Mouse (Mus musculus): ENCODE results near the gene Erp27. TPM values are rescaled to one million over a fixed set of nuclear protein-coding genes. Genes with fewer than 3 reads are reported as not detected.

Erp27 gene
- polyA plus RNA-seq, 1 experiment from 2014 or later = not detected

GRCm38 (mm10) chr6:136915721-136916395 is 6.1 kb downstream of the Erp27 start:
- no peak overlapping the region for H3K9ac ChIP-seq (replicated peaks; ENCODE audit: low read depth, low read length)
- no peak for ATAC-seq (ENCODE audit: low read depth)
- H3K27ac ChIP-seq (ENCODE audit: low read depth, low read length) = no peak overlapping the region
- no peak overlapping the region for H3K4me3 ChIP-seq (ENCODE audit: low read depth, low read length)
- peaks cover 3% of the 10 kb centered on the region; the same call in 1 of the 2 replicates for H3K4me1 ChIP-seq (ENCODE audit: control insufficient read depth, insufficient read depth, low read length)
- no peak overlapping the region for H3K4me2 ChIP-seq (ENCODE audit: low read depth, low read length)
- 88% methylated on average over 8 of the region's 8 CpGs for WGBS
- no peaks in the 10 kb centered on the region for H3K36me3 ChIP-seq (ENCODE audit: control insufficient read depth, insufficient read depth, low read length)
- no peaks in the 10 kb centered on the region for H3K27me3 ChIP-seq (ENCODE audit: control insufficient read depth, insufficient read depth, low read length)
- no peaks in the 10 kb centered on the region for H3K9me3 ChIP-seq (ENCODE audit: control insufficient read depth, low read length)

GRCm38 (mm10) chr6:136914234-136914633 is 7.7 kb downstream of the Erp27 start:
- Histone ChIP-seq H3K36me3 (ENCODE audit: control insufficient read depth, insufficient read depth, low read length) (no peaks in the 10 kb centered on the region), H3K4me3 (ENCODE audit: low read depth, low read length) (no peak overlapping the region), H3K4me2 (ENCODE audit: low read depth, low read length) (no peak overlapping the region), H3K9me3 (ENCODE audit: control insufficient read depth, low read length) (no peaks in the 10 kb centered on the region), H3K27ac (ENCODE audit: low read depth, low read length) (no peak overlapping the region), H3K9ac (replicated peaks; ENCODE audit: low read depth, low read length) (no peak overlapping the region), H3K4me1 (ENCODE audit: control insufficient read depth, insufficient read depth, low read length) (peaks cover 3% of the 10 kb centered on the region; the same call in 1 of the 2 replicates), H3K27me3 (ENCODE audit: control insufficient read depth, insufficient read depth, low read length) (no peaks in the 10 kb centered on the region)
- ATAC-seq (ENCODE audit: low read depth) = no peak
- 92% methylated on average over 6 of the region's 6 CpGs for WGBS

- Histone ChIP-seq H3K27ac (ENCODE audit: low read depth, low read length) (no peak overlapping the region), H3K4me1 (ENCODE audit: control insufficient read depth, insufficient read depth, low read length) (peaks cover 3% of the 10 kb centered on the region; the same call in 1 of the 2 replicates), H3K9me3 (ENCODE audit: control insufficient read depth, low read length) (no peaks in the 10 kb centered on the region), H3K9ac (replicated peaks; ENCODE audit: low read depth, low read length) (0 out of 2 replicates have a peak overlapping the region, but pooled peaks have one; percentile 16), H3K4me3 (ENCODE audit: low read depth, low read length) (no peak overlapping the region), H3K4me2 (ENCODE audit: low read depth, low read length) (peak overlapping the region; percentile 44), H3K36me3 (ENCODE audit: control insufficient read depth, insufficient read depth, low read length) (no peaks in the 10 kb centered on the region), H3K27me3 (ENCODE audit: control insufficient read depth, insufficient read depth, low read length) (no peaks in the 10 kb centered on the region)
- 15% methylated on average over 18 of the region's 18 CpGs for WGBS
- no peak for ATAC-seq (ENCODE audit: low read depth)
Observed at GRCm38 (mm10) chr6:136913384-136914126, 8.4 kb downstream of the Erp27 start.

GRCm38 (mm10) chr6:136912751-136913265 is 9.2 kb downstream of the Erp27 start:
- no peak overlapping the region for H3K4me3 ChIP-seq (ENCODE audit: low read depth, low read length)
- ATAC-seq (ENCODE audit: low read depth) = no peak
- H3K9me3 ChIP-seq (ENCODE audit: control insufficient read depth, low read length) = no peaks in the 10 kb centered on the region
- H3K36me3 ChIP-seq (ENCODE audit: control insufficient read depth, insufficient read depth, low read length) = no peaks in the 10 kb centered on the region
- H3K4me1 ChIP-seq (ENCODE audit: control insufficient read depth, insufficient read depth, low read length) = peaks cover 3% of the 10 kb centered on the region; the same call in 1 of the 2 replicates
- no peak overlapping the region for H3K4me2 ChIP-seq (ENCODE audit: low read depth, low read length)
- H3K27me3 ChIP-seq (ENCODE audit: control insufficient read depth, insufficient read depth, low read length) = no peaks in the 10 kb centered on the region
- H3K9ac ChIP-seq (replicated peaks; ENCODE audit: low read depth, low read length) = no peak overlapping the region
- no peak overlapping the region for H3K27ac ChIP-seq (ENCODE audit: low read depth, low read length)
- WGBS = 82% methylated on average over 1 of the region's 2 CpGs

GRCm38 (mm10) chr6:136910247-136910890 is 11.6 kb downstream of the Erp27 start:
- H3K27ac ChIP-seq (ENCODE audit: low read depth, low read length) = no peak overlapping the region
- H3K9me3 ChIP-seq (ENCODE audit: control insufficient read depth, low read length) = no peaks in the 10 kb centered on the region
- no peak overlapping the region for H3K4me3 ChIP-seq (ENCODE audit: low read depth, low read length)
- no peaks in the 10 kb centered on the region for H3K27me3 ChIP-seq (ENCODE audit: control insufficient read depth, insufficient read depth, low read length)
- no peak overlapping the region for H3K4me2 ChIP-seq (ENCODE audit: low read depth, low read length)
- peaks cover 3% of the 10 kb centered on the region; the same call in 1 of the 2 replicates for H3K4me1 ChIP-seq (ENCODE audit: control insufficient read depth, insufficient read depth, low read length)
- H3K9ac ChIP-seq (replicated peaks; ENCODE audit: low read depth, low read length) = no peak overlapping the region
- 73% methylated on average over 9 of the region's 9 CpGs for WGBS
- no peaks in the 10 kb centered on the region for H3K36me3 ChIP-seq (ENCODE audit: control insufficient read depth, insufficient read depth, low read length)
- ATAC-seq (ENCODE audit: low read depth) = no peak

GRCm38 (mm10) chr6:136906937-136907293 is 15.1 kb downstream of the Erp27 start:
- Histone ChIP-seq H3K9ac (replicated peaks; ENCODE audit: low read depth, low read length) (no peak overlapping the region), H3K9me3 (ENCODE audit: control insufficient read depth, low read length) (no peaks in the 10 kb centered on the region), H3K4me1 (ENCODE audit: control insufficient read depth, insufficient read depth, low read length) (no peaks in the 10 kb centered on the region), H3K4me3 (ENCODE audit: low read depth, low read length) (no peak overlapping the region), H3K4me2 (ENCODE audit: low read depth, low read length) (no peak overlapping the region), H3K27ac (ENCODE audit: low read depth, low read length) (no peak overlapping the region), H3K27me3 (ENCODE audit: control insufficient read depth, insufficient read depth, low read length) (no peaks in the 10 kb centered on the region), H3K36me3 (ENCODE audit: control insufficient read depth, insufficient read depth, low read length) (no peaks in the 10 kb centered on the region)
- ATAC-seq (ENCODE audit: low read depth) = no peak
- whole genome bisulfite sequencing = 81% methylated on average over 10 of the region's 10 CpGs

GRCm38 (mm10) chr6:136906283-136906936 is 15.6 kb downstream of the Erp27 start:
- Histone ChIP-seq H3K27ac (ENCODE audit: low read depth, low read length) (no peak overlapping the region), H3K9me3 (ENCODE audit: control insufficient read depth, low read length) (no peaks in the 10 kb centered on the region), H3K9ac (replicated peaks; ENCODE audit: low read depth, low read length) (no peak overlapping the region), H3K4me2 (ENCODE audit: low read depth, low read length) (no peak overlapping the region), H3K27me3 (ENCODE audit: control insufficient read depth, insufficient read depth, low read length) (no peaks in the 10 kb centered on the region), H3K36me3 (ENCODE audit: control insufficient read depth, insufficient read depth, low read length) (no peaks in the 10 kb centered on the region), H3K4me3 (ENCODE audit: low read depth, low read length) (no peak overlapping the region), H3K4me1 (ENCODE audit: control insufficient read depth, insufficient read depth, low read length) (no peaks in the 10 kb centered on the region)
- WGBS = 89% methylated on average over 19 of the region's 19 CpGs
- no peak for ATAC-seq (ENCODE audit: low read depth)

GRCm38 (mm10) chr6:136903885-136904470 is 18.0 kb downstream of the Erp27 start:
- Histone ChIP-seq H3K9me3 (ENCODE audit: control insufficient read depth, low read length) (no peaks in the 10 kb centered on the region), H3K4me3 (ENCODE audit: low read depth, low read length) (no peak overlapping the region), H3K9ac (replicated peaks; ENCODE audit: low read depth, low read length) (no peak overlapping the region), H3K36me3 (ENCODE audit: control insufficient read depth, insufficient read depth, low read length) (no peaks in the 10 kb centered on the region), H3K4me2 (ENCODE audit: low read depth, low read length) (no peak overlapping the region), H3K27ac (ENCODE audit: low read depth, low read length) (no peak overlapping the region), H3K27me3 (ENCODE audit: control insufficient read depth, insufficient read depth, low read length) (no peaks in the 10 kb centered on the region), H3K4me1 (ENCODE audit: control insufficient read depth, insufficient read depth, low read length) (no peaks in the 10 kb centered on the region)
- WGBS = 66% methylated on average over 8 of the region's 8 CpGs
- ATAC-seq (ENCODE audit: low read depth) = no peak

All from neural tube, embryonic 14.5 days (tissue).